Mouse (Mus musculus) brain, embryonic 14.5 days (tissue): ENCODE results near the gene Arl5c.

Source experiments
- CTCF ChIP-seq: fragments of 200-500 bp; IDR thresholded peaks from 2 replicates; pipeline ENCODE4 v1.5.1; 2012; ENCODE audit warnings: inconsistent platforms, mild to moderate bottlenecking, moderate library complexity, borderline replicate concordance; ENCODE audit not compliant: insufficient read depth, insufficient read length; ENCODE audit errors: extremely low read depth
- POLR2A ChIP-seq: fragments of 200-500 bp; IDR thresholded peaks from 2 replicates; pipeline ENCODE4 v1.6.1; 2012; ENCODE audit warnings: mild to moderate bottlenecking, inconsistent platforms, borderline replicate concordance; ENCODE audit not compliant: poor library complexity, insufficient read depth, insufficient read length, severe bottlenecking; ENCODE audit errors: extremely low read depth

DNA sequence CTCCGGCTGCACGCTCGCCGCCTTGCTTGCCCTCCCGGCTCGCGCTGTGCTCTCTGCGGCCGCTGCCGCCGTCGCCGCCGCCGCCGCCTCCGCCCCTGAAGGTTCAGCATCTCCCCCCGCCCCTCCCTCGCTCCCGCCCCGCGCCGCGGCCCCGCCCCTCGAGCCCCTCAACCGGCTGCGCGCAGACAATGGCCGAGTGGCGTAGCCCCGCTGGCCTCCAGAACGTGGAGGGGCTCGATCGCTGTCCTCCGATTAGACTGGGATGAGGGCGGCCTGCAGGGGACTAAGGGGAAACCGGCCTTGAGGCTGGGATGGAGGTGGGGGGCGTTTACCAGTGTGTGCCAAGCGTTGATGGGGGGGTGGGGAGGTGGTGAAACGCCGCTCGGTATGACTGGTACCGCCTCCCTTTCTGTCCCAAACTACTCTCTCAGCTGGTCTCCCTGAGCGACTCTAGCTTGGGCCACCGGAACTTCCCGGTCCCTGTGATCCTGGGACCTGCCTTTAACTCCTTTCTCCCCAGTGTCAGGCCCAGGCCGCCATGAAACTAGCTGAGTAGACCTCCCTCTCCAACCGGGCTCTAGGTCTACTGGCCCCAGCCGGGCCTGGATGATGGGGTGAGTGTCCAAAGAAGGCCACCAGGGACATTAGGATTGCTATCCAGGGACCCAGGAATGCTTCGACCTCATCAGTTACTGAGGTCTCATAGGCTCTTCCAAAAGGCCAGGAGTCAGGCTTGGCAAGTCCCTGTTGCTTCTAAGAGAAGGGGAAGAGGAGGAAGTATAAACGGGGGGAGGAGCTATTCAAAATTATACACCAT lies 26.8 kb upstream of the Arl5c start, which contains the start of gene Cacnb1:
- TF ChIP-seq CTCF: no peak
- TF ChIP-seq POLR2A: peak; percentile 60; the same call in 1 of the 2 replicates
